In genomic region chr14:106491389-106491788, GRCm38 (mm10) we compare ENCODE assay signal across 26 mouse cellular contexts.
"Had no signal": no experiment of that assay in that cellular context is flagged by ENCODE, and none has a peak within 500 bp of the region (broad histone marks: within the 10 kb centered on the region; RNA-seq: fewer than 3 reads in every experiment).

No protein-coding gene starts in this region.

- DNase-seq: cerebellum, adult 8-10 months; cerebellum, adult 9-10 months; cerebellum, adult 9-11 months; cerebellum, postnatal 10 days; cerebellum, postnatal 14 days; cerebellum, postnatal 25 days; cerebellum, postnatal 36 days; embryo, embryonic 11 days; forebrain, postnatal 0 days; gastrocnemius, adult 2 months; gastrocnemius, postnatal 10 days; gastrocnemius, postnatal 14 days; gastrocnemius, postnatal 25 days; gastrocnemius, postnatal 36 days; heart, adult 11 months; heart, adult 18-20 months; heart, adult 2 months had no signal

- H3K9me3 ChIP-seq: embryonic facial prominence, embryonic 10.5 days; embryonic facial prominence, embryonic 12.5 days; embryonic facial prominence, embryonic 13.5 days; embryonic facial prominence, embryonic 15.5 days; forebrain, embryonic 10.5 days; forebrain, embryonic 12.5 days; forebrain, embryonic 13.5 days; forebrain, embryonic 15.5 days had no signal

- H3K36me3 ChIP-seq: embryonic facial prominence, embryonic 10.5 days; embryonic facial prominence, embryonic 12.5 days; embryonic facial prominence, embryonic 13.5 days; embryonic facial prominence, embryonic 15.5 days; forebrain, embryonic 10.5 days; forebrain, embryonic 12.5 days; forebrain, embryonic 15.5 days had no signal

- H3K9ac ChIP-seq: embryonic facial prominence, embryonic 12.5 days; embryonic facial prominence, embryonic 13.5 days; embryonic facial prominence, embryonic 15.5 days; forebrain, embryonic 12.5 days; forebrain, embryonic 13.5 days; forebrain, embryonic 15.5 days; forebrain, postnatal 0 days had no signal

- H3K4me1 ChIP-seq: embryonic facial prominence, embryonic 10.5 days; embryonic facial prominence, embryonic 12.5 days; embryonic facial prominence, embryonic 13.5 days; embryonic facial prominence, embryonic 15.5 days; forebrain, embryonic 10.5 days; forebrain, embryonic 12.5 days; forebrain, embryonic 13.5 days; forebrain, embryonic 15.5 days had no signal

- H3K27ac ChIP-seq: embryonic facial prominence, embryonic 10.5 days; embryonic facial prominence, embryonic 12.5 days; embryonic facial prominence, embryonic 13.5 days; embryonic facial prominence, embryonic 15.5 days; forebrain, embryonic 10.5 days; forebrain, embryonic 12.5 days; forebrain, embryonic 13.5 days; forebrain, embryonic 15.5 days; gastrocnemius, adult 2 months; heart, adult 2 months had no signal

- H3K4me3 ChIP-seq: embryonic facial prominence, embryonic 10.5 days; embryonic facial prominence, embryonic 12.5 days; embryonic facial prominence, embryonic 13.5 days; embryonic facial prominence, embryonic 15.5 days; erythroblast, embryonic 14.5 days; forebrain, embryonic 10.5 days; forebrain, embryonic 12.5 days; forebrain, embryonic 13.5 days; forebrain, embryonic 15.5 days; gastrocnemius, adult 2 months; heart, adult 2 months had no signal

- H3K27me3 ChIP-seq: embryonic facial prominence, embryonic 12.5 days; embryonic facial prominence, embryonic 13.5 days; embryonic facial prominence, embryonic 15.5 days; forebrain, embryonic 12.5 days; forebrain, embryonic 13.5 days; forebrain, embryonic 15.5 days had no signal
